Mouse (Mus musculus) intestine, embryonic 14.5 days (tissue): ENCODE measurements around the gene Ercc6l2. TPM values are rescaled to one million over a fixed set of nuclear protein-coding genes. Genes with fewer than 3 reads are reported as not detected.

Experiments
- ATAC-seq: fragments of 200-750 bp; cut with Nextera tagmentation; replicated peaks from 2 replicates; pipeline ENCODE4 v1.8.0; 2017; ENCODE audit warnings: low read depth, moderate number of reproducible peaks, moderate TSS enrichment, moderate library complexity; ENCODE audit not compliant: low FRiP score, low TSS enrichment
- DNase-seq: peaks from one replicate; pipeline ENCODE4 v3.0.0-alpha.2; 2018; ENCODE audit warnings: low spot score
- H3K27ac ChIP-seq: fragments of 300-500 bp; sonication (generic); 2 replicates; pipeline ENCODE4 v1.5.1; 2014; ENCODE audit warnings: low read depth, mild to moderate bottlenecking, control low read depth
- H3K27me3 ChIP-seq: fragments of 300-500 bp; sonication (generic); replicated peaks from 2 replicates; pipeline ENCODE4 v1.6.1; 2014; ENCODE audit warnings: low read length, control low read depth; ENCODE audit not compliant: control insufficient read depth, insufficient read depth
- H3K36me3 ChIP-seq: fragments of 300-500 bp; sonication (generic); 2 replicates; pipeline ENCODE4 v1.6.1; 2014; ENCODE audit warnings: low read length, control low read depth; ENCODE audit not compliant: control insufficient read depth, insufficient read depth
- H3K4me1 ChIP-seq: fragments of 300-500 bp; sonication (generic); replicated peaks from 2 replicates; pipeline ENCODE4 v1.6.1; 2014; ENCODE audit warnings: low read length, control low read depth, mixed read lengths; ENCODE audit not compliant: control insufficient read depth, insufficient read depth
- H3K4me2 ChIP-seq: fragments of 300-500 bp; sonication (generic); 2 replicates; pipeline ENCODE4 v1.6.1; 2014; ENCODE audit warnings: low read length
- H3K4me3 ChIP-seq: fragments of 300-500 bp; sonication (generic); 2 replicates; pipeline ENCODE4 v1.5.1; 2014; ENCODE audit warnings: low read depth, low read length, control low read depth, mixed read lengths
- H3K9ac ChIP-seq: fragments of 300-500 bp; sonication (generic); 2 replicates; pipeline ENCODE4 v1.6.1; 2014; ENCODE audit warnings: mild to moderate bottlenecking, low read length
- H3K9me3 ChIP-seq: fragments of 300-500 bp; sonication (generic); 2 replicates; pipeline ENCODE4 v1.6.1; 2016; ENCODE audit warnings: low read length, control low read depth; ENCODE audit not compliant: control insufficient read depth
- WGBS: fragments of 180-500 bp; shearing (Covaris S2); extraction: QIAGEN DNeasy Blood & Tissue Kit; methylation state at CpG from one replicate; pipeline ENCODE4 v1.1.7; 2014; 5-methylcytosine and 5-hydroxymethylcytosine counted together
- polyA plus RNA-seq: library from polyadenylated mRNA; unstranded; fragments of >200 nt; fragmentation: Nextera tagmentation; extraction: Ambion mirVana; gene quantifications from 2 replicates; pipeline ENCODE4 v1.2.1, GENCODE M21; 2014

Ercc6l2 gene
- polyA plus RNA-seq, 1 experiment from 2014 or later: 25.8 TPM

- 20% methylated on average over 28 of the region's 28 CpGs for WGBS
- Histone ChIP-seq H3K27ac (peak overlapping the region; percentile 70), H3K36me3 (0 out of 2 replicates have a peak, but pooled peaks cover 7% of the 10 kb centered on the region), H3K27me3 (no peaks in the 10 kb centered on the region), H3K9me3 (no peaks in the 10 kb centered on the region), H3K4me2 (peak overlapping the region; percentile 50), H3K4me1 (peaks cover 19% of the 10 kb centered on the region), H3K4me3 (peak overlapping the region; percentile 7), H3K9ac (peak overlapping the region; percentile 45)
- 0 out of 2 replicates have a peak, but pooled peaks have one; percentile 54 for ATAC-seq
- peak; percentile 64 for DNase-seq
Observed at GRCm38 (mm10) chr13:63901714-63902597, 86.9 kb downstream of the Ercc6l2 start.

- no peak for DNase-seq
- Histone ChIP-seq H3K9me3 (no peaks in the 10 kb centered on the region), H3K27me3 (no peaks in the 10 kb centered on the region), H3K4me3 (no peak overlapping the region), H3K27ac (no peak overlapping the region), H3K9ac (no peak overlapping the region), H3K36me3 (no peaks in the 10 kb centered on the region), H3K4me1 (peaks cover 10% of the 10 kb centered on the region), H3K4me2 (no peak overlapping the region)
- 85% methylated on average over 4 of the region's 4 CpGs for WGBS
- no peak for ATAC-seq
Observed at GRCm38 (mm10) chr13:63906516-63906915, 91.5 kb downstream of the Ercc6l2 start.

GRCm38 (mm10) chr13:63907437-63907836, 92.4 kb downstream of the Ercc6l2 start:
- H3K4me2 ChIP-seq: no peak overlapping the region
- 42% methylated on average over 4 of the region's 4 CpGs for WGBS
- H3K9ac ChIP-seq: no peak overlapping the region
- ATAC-seq (no peak), DNase-seq (no peak)
- H3K27ac ChIP-seq: no peak overlapping the region
- no peak overlapping the region for H3K4me3 ChIP-seq
- H3K27me3 ChIP-seq: no peaks in the 10 kb centered on the region
- H3K9me3 ChIP-seq: no peaks in the 10 kb centered on the region
- H3K36me3 ChIP-seq: no peaks in the 10 kb centered on the region
- peaks cover 8% of the 10 kb centered on the region; the same call in 1 of the 2 replicates for H3K4me1 ChIP-seq

DNA sequence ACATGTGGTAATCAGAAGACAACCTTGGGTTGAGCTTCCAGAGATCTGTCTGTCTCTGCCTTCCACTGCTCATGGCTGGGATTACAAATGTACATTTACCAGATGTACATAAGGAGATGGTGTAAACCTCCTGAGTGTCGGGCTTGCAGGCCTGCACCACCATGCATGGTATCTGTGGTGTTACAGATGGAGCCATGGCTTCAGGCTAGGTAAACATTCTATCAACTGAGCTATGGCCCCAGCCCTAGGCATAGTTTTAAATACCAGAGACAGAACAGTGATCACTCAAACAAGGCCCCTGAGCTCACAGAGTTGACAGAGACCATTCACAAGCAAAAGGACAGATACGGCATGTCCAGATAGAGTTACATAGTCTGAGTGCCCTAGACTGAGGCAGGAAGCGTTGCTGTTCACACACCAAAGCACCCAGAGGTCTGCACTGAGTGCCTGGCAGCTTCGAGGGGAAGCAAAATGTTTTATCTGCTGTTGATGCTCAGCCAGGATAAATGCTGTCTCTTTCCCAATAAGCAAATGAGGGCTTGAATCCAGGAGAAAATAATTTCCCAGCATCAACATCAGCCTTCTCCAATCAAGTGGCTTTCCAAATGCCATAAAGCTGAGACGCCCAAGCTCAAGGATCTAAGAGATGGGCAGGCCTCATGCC, 95.2 kb downstream of the Ercc6l2 start:
- Histone ChIP-seq H3K9ac (no peak overlapping the region), H3K4me2 (no peak overlapping the region), H3K9me3 (no peaks in the 10 kb centered on the region), H3K4me1 (peaks cover 11% of the 10 kb centered on the region; the same call in 1 of the 2 replicates), H3K27ac (no peak overlapping the region), H3K36me3 (no peaks in the 10 kb centered on the region), H3K27me3 (no peaks in the 10 kb centered on the region), H3K4me3 (no peak overlapping the region)
- ATAC-seq: no peak
- no peak for DNase-seq
- WGBS: 41% methylated on average over 5 of the region's 5 CpGs

DNA sequence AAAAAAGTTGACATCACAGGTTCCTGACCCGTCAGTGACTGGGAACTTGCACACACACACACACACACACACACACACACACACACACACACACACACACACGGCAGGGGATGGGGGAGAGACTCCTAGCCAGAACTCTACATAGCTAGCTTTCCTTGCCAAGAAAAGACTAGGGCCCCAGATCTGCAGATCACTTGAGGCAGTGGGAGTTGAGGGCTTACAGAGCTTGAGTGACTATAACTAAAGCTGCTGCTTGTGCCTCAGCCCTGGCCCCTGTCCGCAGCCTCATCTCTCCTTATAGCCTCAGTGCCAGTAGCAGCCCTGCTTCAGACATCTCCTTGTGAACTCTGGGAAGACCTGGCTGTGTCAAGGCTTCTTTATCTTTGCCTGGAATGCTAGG, 96.6 kb downstream of the Ercc6l2 start:
- 25% methylated on average over 3 of the region's 3 CpGs for WGBS
- no peaks in the 10 kb centered on the region for H3K27me3 ChIP-seq
- H3K4me3 ChIP-seq: no peak overlapping the region
- H3K36me3 ChIP-seq: no peaks in the 10 kb centered on the region
- H3K4me2 ChIP-seq: no peak overlapping the region
- DNase-seq: no peak
- no peak overlapping the region for H3K9ac ChIP-seq
- peaks cover 18% of the 10 kb centered on the region for H3K4me1 ChIP-seq
- 0 out of 2 replicates have a peak, but pooled peaks have one; percentile 23 for ATAC-seq
- H3K9me3 ChIP-seq: no peaks in the 10 kb centered on the region
- peak overlapping the region; percentile 38; the same call in 1 of the 2 replicates for H3K27ac ChIP-seq

DNA sequence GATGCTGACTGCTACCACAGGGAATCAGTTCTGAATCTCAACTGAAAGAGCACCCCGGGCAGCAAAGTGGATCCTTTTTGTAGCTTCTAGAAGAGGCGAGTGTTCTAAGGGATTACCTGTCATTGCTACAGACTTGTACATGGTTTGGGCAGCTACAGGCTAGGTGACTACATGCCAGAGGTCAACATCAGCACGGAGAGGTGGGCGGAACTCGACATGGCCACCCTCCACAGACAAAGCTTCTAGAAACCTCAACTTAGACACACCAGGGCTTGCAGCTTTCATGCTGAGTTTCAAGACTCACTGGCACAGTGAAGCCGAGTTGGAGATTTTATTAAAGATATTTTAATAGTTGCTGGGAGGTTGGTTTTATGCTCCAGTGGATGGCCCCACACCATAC, 98.1 kb downstream of the Ercc6l2 start:
- DNase-seq: no peak
- ATAC-seq: no peak
- H3K27ac ChIP-seq: no peak overlapping the region
- 86% methylated on average over 6 of the region's 6 CpGs for WGBS
- no peak overlapping the region for H3K9ac ChIP-seq
- no peaks in the 10 kb centered on the region for H3K27me3 ChIP-seq
- H3K9me3 ChIP-seq: no peaks in the 10 kb centered on the region
- H3K4me2 ChIP-seq: no peak overlapping the region
- H3K36me3 ChIP-seq: no peaks in the 10 kb centered on the region
- no peak overlapping the region for H3K4me3 ChIP-seq
- H3K4me1 ChIP-seq: peaks cover 31% of the 10 kb centered on the region

GRCm38 (mm10) chr13:63915176-63915575, 100.1 kb downstream of the Ercc6l2 start:
- peak overlapping the region; percentile 60 for H3K27ac ChIP-seq
- 17% methylated on average over 3 of the region's 3 CpGs for WGBS

DNA sequence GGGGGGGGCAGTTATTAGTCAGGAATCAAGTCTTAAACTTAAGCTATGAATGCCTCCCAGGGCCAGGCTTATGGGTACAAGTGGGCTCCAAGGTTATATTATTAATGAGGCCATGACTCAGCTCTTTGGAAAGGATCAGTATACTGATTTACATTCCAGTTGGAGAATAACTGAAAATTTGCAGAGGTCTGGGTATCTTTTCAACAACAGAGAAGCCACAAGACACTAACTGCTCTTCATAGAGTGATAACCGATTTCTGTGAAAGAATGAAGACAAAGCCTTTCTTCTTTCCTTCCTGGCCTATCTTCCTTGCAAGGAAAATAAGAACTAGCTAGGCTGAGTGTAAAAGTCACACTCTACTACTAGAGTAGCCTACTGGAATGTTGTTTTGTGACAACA, 100.6 kb downstream of the Ercc6l2 start:
- ATAC-seq (no peak), DNase-seq (no peak)
- H3K9ac ChIP-seq: no peak overlapping the region
- peaks cover 44% of the 10 kb centered on the region for H3K4me1 ChIP-seq
- H3K4me2 ChIP-seq: no peak overlapping the region
- 39% methylated on average over 1 of the region's 1 CpGs for WGBS
- H3K36me3 ChIP-seq: no peaks in the 10 kb centered on the region
- H3K4me3 ChIP-seq: no peak overlapping the region
- H3K9me3 ChIP-seq: no peaks in the 10 kb centered on the region
- peak overlapping the region; percentile 60 for H3K27ac ChIP-seq
- H3K27me3 ChIP-seq: no peaks in the 10 kb centered on the region

More at GRCm38 (mm10) chr13:63915176-63915575, 100.1 kb downstream of the Ercc6l2 start:
- no peak overlapping the region for H3K4me3 ChIP-seq
- H3K9ac ChIP-seq: no peak overlapping the region
- no peak for DNase-seq
- H3K27me3 ChIP-seq: no peaks in the 10 kb centered on the region
- H3K4me2 ChIP-seq: no peak overlapping the region
- peaks cover 44% of the 10 kb centered on the region for H3K4me1 ChIP-seq
- no peaks in the 10 kb centered on the region for H3K9me3 ChIP-seq
- no peak for ATAC-seq
- H3K36me3 ChIP-seq: no peaks in the 10 kb centered on the region
